ENCODE assay signal across 8 mouse cellular contexts in the genomic region with DNA sequence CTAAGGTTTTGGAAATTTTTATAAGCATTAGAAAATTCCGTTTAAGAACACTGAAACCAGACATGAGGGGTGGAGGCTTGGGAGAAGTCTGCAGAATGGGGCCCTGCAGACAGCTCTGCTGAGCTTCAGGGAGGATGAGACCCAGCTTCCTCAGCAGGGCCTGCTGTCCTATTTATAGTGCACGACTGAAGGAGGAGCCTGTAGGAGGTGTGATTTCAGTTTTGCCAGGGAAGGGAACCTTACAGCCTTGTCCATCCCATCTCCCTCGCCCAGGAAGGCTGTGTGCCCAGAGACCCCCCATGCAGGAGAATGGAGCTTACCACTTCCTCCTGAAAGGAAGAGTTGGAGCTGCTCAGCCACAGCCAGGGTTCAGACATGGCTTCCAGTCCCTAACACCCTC. TPM values are rescaled to one million over a fixed set of nuclear protein-coding genes. Genes with fewer than 3 reads are reported as not detected.
DNase-seq lines count a peak whose midpoint lies in the region; ATAC-seq and TF ChIP-seq lines count a peak whose summit lies in the region.

No protein-coding gene starts in this region.

- dilution Hi-C loops in CH12.LX (cut with MboI; ENCODE audit: extremely low pct_ligation_motif_present, extremely low pct_unique_long_range_greater_than_20kb, low sequenced_read_pairs): no loop called here

- no peaks in the 10 kb centered on the region for H3K9me3 ChIP-seq in CH12.LX (replicated peaks; ENCODE audit: low read length)
- no peaks in the 10 kb centered on the region for H3K9me3 ChIP-seq in forebrain, embryonic 16.5 days (ENCODE audit: control insufficient read depth, low read length)
- H3K9me3 ChIP-seq in neural tube, embryonic 12.5 days: no peaks in the 10 kb centered on the region

- no peak for TF ChIP-seq RAD21 in CH12.LX (IDR thresholded peaks at IDR 0.05; ENCODE audit: low read depth, low read length)

- no peak overlapping the region for H3K9ac ChIP-seq in CH12.LX (ENCODE audit: insufficient read depth, low read depth)
- peak overlapping the region; percentile 49 for H3K9ac ChIP-seq in forebrain, embryonic 16.5 days (replicated peaks; ENCODE audit: low read depth, low read length)
- H3K9ac ChIP-seq in neural tube, embryonic 12.5 days: 0 out of 2 replicates have a peak overlapping the region, but pooled peaks have one; percentile 52

- DNase-seq in CH12.LX (ENCODE audit: extremely low read depth): no peak
- peak; percentile 47 to 50 for DNase-seq in left cerebral cortex, postnatal 10 days (ENCODE audit: extremely low spot score in 1 of 2, low spot score in 2 of 2)
- DNase-seq in thymus, postnatal 36 days: no peak
- no peak for DNase-seq in gastrocnemius, adult 8-10 months (ENCODE audit: low spot score in 2 of 2)
- no peak for DNase-seq in adrenal gland, postnatal 36 days

- no peak for TF ChIP-seq CTCF in CH12.LX (conservative IDR thresholded peaks at IDR 0.05 in 1 of 2, IDR thresholded peaks at IDR 0.05 in 1 of 2; ENCODE audit: low read depth in 2 of 2, low read length in 2 of 2)
- no peak for TF ChIP-seq CTCF in bone marrow macrophage, adult 2 months (IDR thresholded peaks at IDR 0.05; ENCODE audit: low read depth, low read length)

- in situ Hi-C loops in CH12.LX (cut with MboI; ENCODE audit: low pct_ligation_motif_present, low pct_unique_long_range_greater_than_20kb, low sequenced_read_pairs): no loop called here

- WGBS in forebrain, embryonic 16.5 days: 10% methylated on average over 3 of the region's 3 CpGs
- WGBS in neural tube, embryonic 12.5 days: 10% methylated on average over 3 of the region's 3 CpGs

- 0 out of 2 replicates have a peak overlapping the region, but pooled peaks have one; percentile 75 for H3K4me2 ChIP-seq in CH12.LX (ENCODE audit: insufficient read depth, low read depth, poor library complexity, severe bottlenecking)
- H3K4me2 ChIP-seq in forebrain, embryonic 16.5 days (ENCODE audit: low read length): peak overlapping the region; percentile 62
- H3K4me2 ChIP-seq in neural tube, embryonic 12.5 days (replicated peaks): peak overlapping the region; percentile 97

- no peaks in the 10 kb centered on the region for H3K36me3 ChIP-seq in CH12.LX (replicated peaks in 1 of 2; ENCODE audit: control insufficient read depth in 1 of 2, insufficient read depth in 1 of 2, low read length in 1 of 2)
- H3K36me3 ChIP-seq in forebrain, embryonic 16.5 days (ENCODE audit: control insufficient read depth, insufficient read depth): no peaks in the 10 kb centered on the region
- H3K36me3 ChIP-seq in neural tube, embryonic 12.5 days: no peaks in the 10 kb centered on the region

- H3K4me1 ChIP-seq in CH12.LX (ENCODE audit: control insufficient read depth in 1 of 2, insufficient read depth in 2 of 2): peaks cover 0 to 21% of the 10 kb centered on the region in 2 experiments; a peak in 2 of 4 replicates
- H3K4me1 ChIP-seq in bone marrow macrophage, adult 2 months (ENCODE audit: control insufficient read depth, insufficient read depth, low read length): peaks cover 3% of the 10 kb centered on the region; the same call in 1 of the 2 replicates
- H3K4me1 ChIP-seq in forebrain, embryonic 16.5 days (replicated peaks; ENCODE audit: control insufficient read depth, insufficient read depth, low read length): peaks cover 4% of the 10 kb centered on the region
- H3K4me1 ChIP-seq in neural tube, embryonic 12.5 days: peaks cover 11% of the 10 kb centered on the region

- H3K4me3 ChIP-seq in CH12.LX (replicated peaks in 1 of 3; ENCODE audit: low read depth in 2 of 3, low read length in 2 of 3, poor library complexity in 1 of 3): no peak overlapping the region
- peak overlapping the region; percentile 60 for H3K4me3 ChIP-seq in bone marrow macrophage, adult 2 months (ENCODE audit: insufficient read depth, low read length)
- peak overlapping the region; percentile 66 for H3K4me3 ChIP-seq in forebrain, embryonic 16.5 days (replicated peaks; ENCODE audit: low read length)
- H3K4me3 ChIP-seq in neural tube, embryonic 12.5 days: peak overlapping the region; percentile 54

- H3K79me2 ChIP-seq in CH12.LX (replicated peaks; ENCODE audit: control insufficient read depth, extremely low read depth, insufficient read depth, poor library complexity, severe bottlenecking): no peaks in the 10 kb centered on the region

- no peak overlapping the region for H3K27ac ChIP-seq in CH12.LX (ENCODE audit: insufficient read depth, low read depth)
- H3K27ac ChIP-seq in bone marrow macrophage, adult 2 months (ENCODE audit: insufficient read depth, low read depth, low read length): no peak overlapping the region
- H3K27ac ChIP-seq in forebrain, embryonic 16.5 days (ENCODE audit: low read length): peak overlapping the region; percentile 67
- H3K27ac ChIP-seq in neural tube, embryonic 12.5 days: 0 out of 2 replicates have a peak overlapping the region, but pooled peaks have one; percentile 4

- no peak for TF ChIP-seq POLR2A in CH12.LX (IDR thresholded peaks at IDR 0.05; ENCODE audit: low read depth, low read length)
- TF ChIP-seq POLR2A in bone marrow macrophage, adult 2 months (IDR thresholded peaks at IDR 0.05; ENCODE audit: borderline replicate concordance, low read depth, low read length): no peak

- no peak for TF ChIP-seq EP300 in CH12.LX (IDR thresholded peaks at IDR 0.05; ENCODE audit: low read length)

- intact Hi-C loops in left cerebral cortex, postnatal 10 days (cut with DNase I): no loop called here

- peak; percentile 32 for ATAC-seq in forebrain, embryonic 16.5 days
- ATAC-seq in neural tube, embryonic 12.5 days (ENCODE audit: low FRiP score, low read depth): peak; percentile 11; the same call in 1 of the 2 replicates

- H3K27me3 ChIP-seq in CH12.LX (replicated peaks): peaks cover 72% of the 10 kb centered on the region
- no peaks in the 10 kb centered on the region for H3K27me3 ChIP-seq in forebrain, embryonic 16.5 days (replicated peaks; ENCODE audit: control insufficient read depth, insufficient read depth, low read length)
- peaks cover 19% of the 10 kb centered on the region for H3K27me3 ChIP-seq in neural tube, embryonic 12.5 days (replicated peaks)

TF ChIP-seq in CH12.LX, 34 proteins besides CTCF, POLR2A, EP300 and RAD21 (continues in another document):
- no peak for TF ChIP-seq SMC3 (IDR thresholded peaks at IDR 0.05; ENCODE audit: low read depth, low read length)
- TF ChIP-seq JUN (IDR thresholded peaks at IDR 0.05; ENCODE audit: insufficient read depth, low read depth, low read length): no peak
- TF ChIP-seq ZNF384 (IDR thresholded peaks at IDR 0.05; ENCODE audit: low read depth, low read length): no peak
- TF ChIP-seq USF2 (conservative IDR thresholded peaks at IDR 0.05; ENCODE audit: low read depth, low read length): no peak
- TF ChIP-seq ZC3H11A (IDR thresholded peaks at IDR 0.05; ENCODE audit: low read depth, low read length): no peak
- TF ChIP-seq TBP (conservative IDR thresholded peaks at IDR 0.05; ENCODE audit: low read depth, low read length): no peak
- TF ChIP-seq MAZ (IDR thresholded peaks at IDR 0.05; ENCODE audit: low read depth, low read length): no peak
- no peak for TF ChIP-seq IRF4 (IDR thresholded peaks at IDR 0.05; ENCODE audit: low read depth, low read length)
- TF ChIP-seq MYC (IDR thresholded peaks at IDR 0.05; ENCODE audit: low read depth, low read length): no peak
- TF ChIP-seq HCFC1 (IDR thresholded peaks at IDR 0.05; ENCODE audit: low read depth, low read length): no peak
- no peak for TF ChIP-seq NELFE (IDR thresholded peaks at IDR 0.05; ENCODE audit: low read depth, low read length)
- TF ChIP-seq CHD2 (IDR thresholded peaks at IDR 0.05; ENCODE audit: low read length): no peak
- TF ChIP-seq NRF1 (IDR thresholded peaks at IDR 0.05; ENCODE audit: low read depth, low read length): no peak
- TF ChIP-seq USF1 (IDR thresholded peaks at IDR 0.05; ENCODE audit: low read depth, low read length): no peak
- TF ChIP-seq ZMIZ1 (IDR thresholded peaks at IDR 0.05; ENCODE audit: low read depth, low read length): no peak
- no peak for TF ChIP-seq MEF2A (IDR thresholded peaks at IDR 0.05; ENCODE audit: borderline replicate concordance, low read depth, low read length)
- TF ChIP-seq JUND (conservative IDR thresholded peaks at IDR 0.05; ENCODE audit: low read depth, low read length): no peak

RNA-seq across cellular contexts. Expression of gene Tppp, which starts 1.5 kb away (rescaled TPM):
- total RNA-seq in CH12.LX (2012; rRNA removed) (0.04 and 0.08 TPM in 2 replicates), CH12.LX (2014; rRNA removed) (0.05 and 0.11 TPM in 2 replicates)
- not detected in 2 replicates for polyA plus RNA-seq in CH12.LX (2012; ENCODE audit: insufficient read length, low read depth)
- polyA plus RNA-seq in bone marrow macrophage, adult 2 months (2012; ENCODE audit: insufficient read depth, insufficient read length, missing spikeins): 0.11 and 0.31 TPM in 2 replicates
- 9.6 and 10.7 TPM in 2 replicates for polyA plus RNA-seq in forebrain, embryonic 16.5 days (2015; fragmentation: Nextera tagmentation; extraction: Ambion mirVana)
- 100 to 1,000 TPM; 123 to 126 TPM for total RNA-seq in left cerebral cortex, postnatal 10 days (2021)
- polyA plus RNA-seq in neural tube, embryonic 12.5 days (2016; fragmentation: Nextera tagmentation; extraction: Ambion mirVana): 4.7 and 5.6 TPM in 2 replicates
- total RNA-seq in gastrocnemius, adult 8-10 months (2022): 1 to 10 TPM; 5.5 to 8.8 (median 6.9) TPM
- total RNA-seq in adrenal gland, postnatal 36 days (2021): 10 to 100 TPM; 10.1 to 14.2 TPM

RNA-seq across cellular contexts. Expression of gene Zdhhc11, which starts 47.0 kb away (rescaled TPM):
- total RNA-seq in CH12.LX (2012; rRNA removed) (not detected in 2 replicates), CH12.LX (2014; rRNA removed) (not detected in 2 replicates)
- polyA plus RNA-seq in CH12.LX (2012; ENCODE audit: insufficient read length, low read depth): not detected in 2 replicates
- not detected in 2 replicates for polyA plus RNA-seq in bone marrow macrophage, adult 2 months (2012; ENCODE audit: insufficient read depth, insufficient read length, missing spikeins)
- not detected in 2 replicates for polyA plus RNA-seq in forebrain, embryonic 16.5 days (2015; fragmentation: Nextera tagmentation; extraction: Ambion mirVana)
- total RNA-seq in left cerebral cortex, postnatal 10 days (2021): not detected
- polyA plus RNA-seq in neural tube, embryonic 12.5 days (2016; fragmentation: Nextera tagmentation; extraction: Ambion mirVana): not detected in 2 replicates
- not detected for total RNA-seq in gastrocnemius, adult 8-10 months (2022)
- total RNA-seq in adrenal gland, postnatal 36 days (2021): not detected

RNA-seq across cellular contexts. Expression of gene Cep72, which starts 51.4 kb away (rescaled TPM):
- total RNA-seq in CH12.LX (2012; rRNA removed) (5.4 and 7.3 TPM in 2 replicates), CH12.LX (2014; rRNA removed) (13.1 and 15.1 TPM in 2 replicates)
- 9.3 and 14.0 TPM in 2 replicates for polyA plus RNA-seq in CH12.LX (2012; ENCODE audit: insufficient read length, low read depth)
- polyA plus RNA-seq in bone marrow macrophage, adult 2 months (2012; ENCODE audit: insufficient read depth, insufficient read length, missing spikeins): 5.6 and 9.4 TPM in 2 replicates
- 10.3 and 10.4 TPM in 2 replicates for polyA plus RNA-seq in forebrain, embryonic 16.5 days (2015; fragmentation: Nextera tagmentation; extraction: Ambion mirVana)
- 1 to 10 TPM; 1.7 to 2.3 TPM for total RNA-seq in left cerebral cortex, postnatal 10 days (2021)
- polyA plus RNA-seq in neural tube, embryonic 12.5 days (2016; fragmentation: Nextera tagmentation; extraction: Ambion mirVana): 15.3 and 16.0 TPM in 2 replicates
- total RNA-seq in gastrocnemius, adult 8-10 months (2022): under 1 TPM in 3 of 4 experiments, not detected in 1; 0.12 to 0.48 (median 0.34) TPM
- total RNA-seq in adrenal gland, postnatal 36 days (2021): 1 to 10 TPM; 4.1 to 6.5 TPM

Comparison
In these comparisons a context has a peak if more than half of its experiments do, and no peak if none do; other contexts are left out.
1. DNase-seq: peak in left cerebral cortex, postnatal 10 days (2 of 2); none in CH12.LX (single experiment), thymus, postnatal 36 days (0 of 2), gastrocnemius, adult 8-10 months (0 of 2) and adrenal gland, postnatal 36 days (0 of 2).
2. H3K27ac ChIP-seq: peak in forebrain, embryonic 16.5 days (single experiment) and neural tube, embryonic 12.5 days (single experiment); none in CH12.LX (single experiment) and bone marrow macrophage, adult 2 months (single experiment).
3. H3K4me3 ChIP-seq: peak in bone marrow macrophage, adult 2 months (single experiment), forebrain, embryonic 16.5 days (single experiment) and neural tube, embryonic 12.5 days (single experiment); none in CH12.LX (0 of 3).
4. RNA of gene Tppp, which starts 1.5 kb away (total RNA-seq): 123 to 126 TPM in left cerebral cortex, postnatal 10 days; 10.1 to 14.2 TPM in adrenal gland, postnatal 36 days, 5.5 to 8.8 TPM in gastrocnemius, adult 8-10 months and 0.04 to 0.11 TPM in CH12.LX; every median in the first group is over 4 times any median in the second.
5. Peak in every context shown above with its lines, with median percentiles within 50 percentile points of each other: H3K4me2 ChIP-seq.